Mouse (Mus musculus): ENCODE data around the gene Trp53bp2. TPM values are rescaled to one million over a fixed set of nuclear protein-coding genes. Genes with fewer than 3 reads are reported as not detected.

The Trp53bp2 gene
- polyA plus RNA-seq, 1 experiment, result 22.4 TPM

- H3K4me1 ChIP-seq (ENCODE audit: control insufficient read depth, insufficient read depth, insufficient read length, low read length), result no peaks in the 10 kb centered on the region
- TF ChIP-seq POLR2A (IDR thresholded peaks at IDR 0.05; ENCODE audit: low read depth, low read length) (no peak), CTCF (IDR thresholded peaks at IDR 0.05; ENCODE audit: extremely low read depth, insufficient read length, insufficient replicate concordance, low read depth, low read length) (no peak)
- no peak overlapping the region for H3K4me3 ChIP-seq (ENCODE audit: low read depth, low read length)
- peaks cover 2% of the 10 kb centered on the region; the same call in 1 of the 2 replicates for H3K36me3 ChIP-seq (ENCODE audit: control insufficient read depth, insufficient read depth, low read length)
- no peak overlapping the region for H3K27ac ChIP-seq (ENCODE audit: insufficient read depth, low read depth, low read length)
- no peaks in the 10 kb centered on the region for H3K27me3 ChIP-seq (ENCODE audit: control insufficient read depth, insufficient read depth, low read length)
- 81% methylated on average over 5 of the region's 5 CpGs for WGBS
Measured at GRCm38 (mm10) chr1:182475005-182475796, 66.2 kb downstream of the Trp53bp2 start.

DNA sequence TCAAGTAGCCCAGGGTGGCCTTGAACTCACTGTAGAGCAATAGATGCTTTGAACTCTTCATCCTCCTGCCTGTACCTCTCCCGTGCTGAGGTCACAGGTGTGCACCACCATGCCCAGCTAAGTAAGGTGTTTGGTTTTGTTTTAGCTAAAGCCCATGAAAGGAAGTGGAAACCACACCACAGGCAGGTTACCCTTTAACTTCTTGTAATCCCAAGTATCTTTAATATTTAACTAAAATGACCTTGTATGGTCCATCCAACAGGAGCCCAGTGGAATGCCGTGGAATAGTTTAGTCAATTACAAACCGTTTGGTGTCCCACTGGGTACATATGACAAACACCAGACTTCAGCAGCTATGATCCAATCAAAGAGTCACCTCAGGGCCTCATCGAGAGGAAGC lies 70.0 kb downstream of the Trp53bp2 start:
- 25% methylated on average over 4 of the region's 4 CpGs for WGBS
- no peaks in the 10 kb centered on the region for H3K27me3 ChIP-seq (ENCODE audit: control insufficient read depth, insufficient read depth, low read length)
- peaks cover 4% of the 10 kb centered on the region; the same call in 1 of the 2 replicates for H3K36me3 ChIP-seq (ENCODE audit: control insufficient read depth, insufficient read depth, low read length)
- TF ChIP-seq POLR2A (IDR thresholded peaks at IDR 0.05; ENCODE audit: low read depth, low read length), result no peak
- TF ChIP-seq CTCF (IDR thresholded peaks at IDR 0.05; ENCODE audit: extremely low read depth, insufficient read length, insufficient replicate concordance, low read depth, low read length), result no peak
- no peak overlapping the region for H3K4me3 ChIP-seq (ENCODE audit: low read depth, low read length)
- no peaks in the 10 kb centered on the region for H3K4me1 ChIP-seq (ENCODE audit: control insufficient read depth, insufficient read depth, insufficient read length, low read length)
- H3K27ac ChIP-seq (ENCODE audit: insufficient read depth, low read depth, low read length), result no peak overlapping the region

- 81% methylated on average over 7 of the region's 7 CpGs for WGBS
- Histone ChIP-seq H3K4me3 (ENCODE audit: low read depth, low read length) (no peak overlapping the region), H3K36me3 (ENCODE audit: control insufficient read depth, insufficient read depth, low read length) (peaks cover 6% of the 10 kb centered on the region; the same call in 1 of the 2 replicates), H3K27me3 (ENCODE audit: control insufficient read depth, insufficient read depth, low read length) (no peaks in the 10 kb centered on the region), H3K27ac (ENCODE audit: insufficient read depth, low read depth, low read length) (no peak overlapping the region), H3K4me1 (ENCODE audit: control insufficient read depth, insufficient read depth, insufficient read length, low read length) (no peaks in the 10 kb centered on the region)
- TF ChIP-seq CTCF (IDR thresholded peaks at IDR 0.05; ENCODE audit: extremely low read depth, insufficient read length, insufficient replicate concordance, low read depth, low read length) (no peak), POLR2A (IDR thresholded peaks at IDR 0.05; ENCODE audit: low read depth, low read length) (no peak)
Measured at GRCm38 (mm10) chr1:182481138-182481537, 72.2 kb downstream of the Trp53bp2 start.

DNA sequence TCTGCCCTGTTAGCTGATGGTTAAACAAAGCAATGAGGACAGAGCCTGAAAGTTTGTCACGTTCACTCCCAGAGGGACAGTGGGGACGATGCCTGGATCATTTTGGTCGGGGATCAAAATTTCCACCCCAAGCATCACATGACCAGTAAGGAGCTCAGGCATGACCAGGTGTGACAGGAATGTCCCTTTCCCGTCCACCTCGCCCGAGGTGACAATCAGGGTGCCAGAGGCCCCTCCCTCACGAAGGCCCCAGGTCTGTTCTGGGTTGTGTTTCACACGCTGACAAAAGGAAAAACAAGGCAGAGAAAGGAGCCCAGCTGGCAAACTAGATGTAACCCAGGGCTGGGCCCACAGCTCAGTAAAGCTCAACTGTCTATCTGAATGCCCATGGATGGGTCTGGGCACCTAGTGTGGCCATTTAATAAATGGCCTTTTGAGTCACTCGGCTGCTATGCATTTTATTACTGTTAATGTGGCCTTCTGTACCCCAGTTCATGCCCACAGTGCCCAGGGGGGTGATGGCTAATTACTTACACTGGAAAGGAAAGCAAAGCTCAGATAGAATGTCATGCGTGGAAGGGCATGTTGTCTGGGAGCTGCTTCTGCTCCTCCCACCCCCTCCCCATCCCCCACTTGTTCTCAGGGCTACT lies 72.8 kb downstream of the Trp53bp2 start:
- Histone ChIP-seq H3K4me1 (ENCODE audit: control insufficient read depth, insufficient read depth, insufficient read length, low read length) (no peaks in the 10 kb centered on the region), H3K27me3 (ENCODE audit: control insufficient read depth, insufficient read depth, low read length) (no peaks in the 10 kb centered on the region), H3K27ac (ENCODE audit: insufficient read depth, low read depth, low read length) (no peak overlapping the region), H3K4me3 (ENCODE audit: low read depth, low read length) (no peak overlapping the region), H3K36me3 (ENCODE audit: control insufficient read depth, insufficient read depth, low read length) (peaks cover 9% of the 10 kb centered on the region; the same call in 1 of the 2 replicates)
- TF ChIP-seq CTCF (IDR thresholded peaks at IDR 0.05; ENCODE audit: extremely low read depth, insufficient read length, insufficient replicate concordance, low read depth, low read length) (no peak), POLR2A (IDR thresholded peaks at IDR 0.05; ENCODE audit: low read depth, low read length) (no peak)
- 79% methylated on average over 10 of the region's 10 CpGs for WGBS

DNA sequence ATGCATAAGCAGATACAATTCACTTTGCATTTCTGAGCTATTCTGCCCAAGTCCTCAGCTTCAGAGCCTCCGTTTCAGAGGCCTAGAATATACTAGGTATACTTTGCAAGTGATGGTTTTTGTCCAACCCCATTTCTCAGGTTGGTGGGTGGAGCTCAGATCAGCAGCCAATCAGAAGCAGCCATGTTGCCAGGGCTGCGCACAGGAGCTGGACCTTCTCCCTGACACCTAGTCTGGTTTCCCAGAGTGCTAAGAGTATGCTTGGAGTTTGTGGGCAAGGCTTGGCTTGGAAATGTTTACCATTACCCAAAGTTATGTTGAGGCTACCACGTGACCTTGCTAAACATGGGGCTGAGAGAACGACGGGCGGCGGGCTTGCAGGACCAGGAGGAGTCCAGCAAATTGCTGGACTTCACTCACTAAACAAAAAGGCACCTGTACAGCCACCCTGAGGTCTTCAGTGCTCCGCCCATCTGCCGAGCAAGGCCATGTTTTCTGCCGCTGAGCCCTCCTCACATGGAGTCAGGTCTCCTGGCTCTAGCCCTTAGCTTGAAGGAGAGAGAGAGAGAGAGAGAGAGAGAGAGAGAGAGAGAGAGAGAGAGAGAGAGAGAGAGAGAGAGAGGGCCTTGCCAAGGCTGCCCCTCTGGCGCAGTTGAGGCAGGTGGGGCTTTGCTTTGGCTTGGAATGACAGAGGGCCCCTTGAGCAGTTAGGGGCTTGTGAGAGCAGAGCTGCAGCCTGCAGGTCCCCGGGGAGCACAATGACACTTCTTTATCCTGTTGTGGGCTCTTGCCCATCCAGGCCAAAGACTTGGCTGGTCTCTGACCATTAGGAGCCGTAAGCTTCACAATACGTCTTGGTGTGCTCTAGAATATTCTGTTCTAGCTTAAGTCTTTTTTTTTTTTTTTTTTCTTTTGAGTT lies 74.3 kb downstream of the Trp53bp2 start:
- Histone ChIP-seq H3K27ac (ENCODE audit: insufficient read depth, low read depth, low read length) (no peak overlapping the region), H3K27me3 (ENCODE audit: control insufficient read depth, insufficient read depth, low read length) (no peaks in the 10 kb centered on the region), H3K4me3 (ENCODE audit: low read depth, low read length) (no peak overlapping the region), H3K36me3 (ENCODE audit: control insufficient read depth, insufficient read depth, low read length) (peaks cover 9% of the 10 kb centered on the region; the same call in 1 of the 2 replicates), H3K4me1 (ENCODE audit: control insufficient read depth, insufficient read depth, insufficient read length, low read length) (no peaks in the 10 kb centered on the region)
- TF ChIP-seq CTCF (IDR thresholded peaks at IDR 0.05; ENCODE audit: extremely low read depth, insufficient read length, insufficient replicate concordance, low read depth, low read length), result no peak
- TF ChIP-seq POLR2A (IDR thresholded peaks at IDR 0.05; ENCODE audit: low read depth, low read length), result no peak
- 82% methylated on average over 14 of the region's 14 CpGs for whole genome bisulfite sequencing

DNA sequence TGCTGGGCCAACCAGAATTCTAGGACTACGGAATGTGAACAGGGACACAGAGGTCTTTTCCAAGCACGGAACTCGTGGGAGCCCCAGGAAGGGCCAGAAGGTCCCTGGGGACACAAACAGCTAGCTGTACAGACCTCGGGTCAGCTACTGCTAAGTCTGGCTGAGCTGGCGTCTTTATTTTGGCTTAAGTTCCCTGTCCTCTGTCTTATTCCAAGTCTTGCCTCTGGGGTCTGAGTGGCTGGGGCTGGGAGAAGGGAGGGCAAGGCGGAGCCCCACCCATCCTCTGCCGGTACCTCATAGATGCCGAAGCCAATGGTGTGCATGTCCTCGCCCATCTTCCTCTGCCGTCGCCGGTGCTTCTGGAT lies 74.9 kb downstream of the Trp53bp2 start:
- H3K4me1 ChIP-seq (ENCODE audit: control insufficient read depth, insufficient read depth, insufficient read length, low read length), result no peaks in the 10 kb centered on the region
- WGBS, result 87% methylated on average over 12 of the region's 12 CpGs
- H3K36me3 ChIP-seq (ENCODE audit: control insufficient read depth, insufficient read depth, low read length), result peaks cover 9% of the 10 kb centered on the region; the same call in 1 of the 2 replicates

More for the DNA sequence above, 74.9 kb downstream of the Trp53bp2 start:
- Histone ChIP-seq H3K4me3 (ENCODE audit: low read depth, low read length) (no peak overlapping the region), H3K27ac (ENCODE audit: insufficient read depth, low read depth, low read length) (no peak overlapping the region), H3K27me3 (ENCODE audit: control insufficient read depth, insufficient read depth, low read length) (no peaks in the 10 kb centered on the region)
- no peak for TF ChIP-seq POLR2A (IDR thresholded peaks at IDR 0.05; ENCODE audit: low read depth, low read length)
- TF ChIP-seq CTCF (IDR thresholded peaks at IDR 0.05; ENCODE audit: extremely low read depth, insufficient read length, insufficient replicate concordance, low read depth, low read length), result no peak

All from small intestine, adult 2 months (tissue).